Mouse (Mus musculus) bone marrow, adult 2 months (tissue): ENCODE measurements around the gene Tmem169.

Experiments
- CTCF ChIP-seq: fragments of 200-500 bp; IDR thresholded peaks from 2 replicates; pipeline ENCODE4 v1.5.1; 2011; ENCODE audit warnings: low read length, control low read depth; ENCODE audit not compliant: control insufficient read depth, insufficient read depth
- POLR2A ChIP-seq: fragments of 200-500 bp; IDR thresholded peaks from 2 replicates; pipeline ENCODE4 v1.6.1; 2011; ENCODE audit warnings: low read depth, mild to moderate bottlenecking, control low read depth, low read length, borderline replicate concordance; ENCODE audit not compliant: control insufficient read depth

- peak; percentile 85 for TF ChIP-seq POLR2A
- peak; percentile 16; the same call in 1 of the 2 replicates for TF ChIP-seq CTCF
Observed at GRCm38 (mm10) chr1:72243656-72244316, 40.4 kb upstream of the Tmem169 start.
